26 mouse cellular contexts compared by ENCODE assay signal in genomic region chr14:22668711-22669110, GRCm38 (mm10).
DNase-seq lines count a peak whose midpoint lies in the region; ATAC-seq and TF ChIP-seq lines count a peak whose summit lies in the region.
"Had no signal": no experiment of that assay in that cellular context is flagged by ENCODE, and none has a peak within 500 bp of the region (broad histone marks: within the 10 kb centered on the region; RNA-seq: fewer than 3 reads in every experiment).

No protein-coding gene starts in this region.

- peaks cover 27% of the 10 kb centered on the region for H3K4me1 ChIP-seq in lung, embryonic 14.5 days (ENCODE audit: insufficient read depth)
- 0 out of 2 replicates have a peak, but pooled peaks cover 7% of the 10 kb centered on the region for H3K4me1 ChIP-seq in embryonic facial prominence, embryonic 13.5 days
- H3K4me1 ChIP-seq in hindbrain, postnatal 0 days (ENCODE audit: insufficient read depth, low read length) = no peaks in the 10 kb centered on the region
- H3K4me1 ChIP-seq in thymus, adult 2 months (replicated peaks; ENCODE audit: control insufficient read depth, insufficient read depth, low read length) = no peaks in the 10 kb centered on the region
- H3K4me1 ChIP-seq: embryonic facial prominence, embryonic 12.5 days; forebrain, embryonic 13.5 days had no signal

- TF ChIP-seq POLR2A in thymus, adult 2 months (IDR thresholded peaks at IDR 0.05; ENCODE audit: control insufficient read depth, extremely low read depth, insufficient read depth, low read length, poor library complexity) = no peak

- no peak overlapping the region for H3K4me3 ChIP-seq in lung, embryonic 14.5 days (ENCODE audit: low read depth, low read length)
- H3K4me3 ChIP-seq in embryonic facial prominence, embryonic 13.5 days = no peak overlapping the region
- no peak overlapping the region for H3K4me3 ChIP-seq in hindbrain, postnatal 0 days (ENCODE audit: low read length)
- H3K4me3 ChIP-seq in thymus, adult 2 months (ENCODE audit: control insufficient read depth, insufficient read depth, low read length) = no peak overlapping the region
- H3K4me3 ChIP-seq: embryonic facial prominence, embryonic 12.5 days; erythroblast, embryonic 14.5 days; forebrain, embryonic 13.5 days; heart, embryonic 12.5 days; hindbrain, embryonic 15.5 days; left cerebral cortex, adult 2 months; neural tube, embryonic 13.5 days had no signal

- H3K4me2 ChIP-seq in lung, embryonic 14.5 days = peak overlapping the region; percentile 20; the same call in 1 of the 2 replicates
- no peak overlapping the region for H3K4me2 ChIP-seq in embryonic facial prominence, embryonic 13.5 days
- H3K4me2 ChIP-seq in hindbrain, postnatal 0 days (ENCODE audit: low read depth, low read length) = no peak overlapping the region
- H3K4me2 ChIP-seq: embryonic facial prominence, embryonic 12.5 days; forebrain, embryonic 13.5 days; heart, embryonic 12.5 days; hindbrain, embryonic 15.5 days; neural tube, embryonic 13.5 days had no signal

- DNase-seq in embryo, embryonic 10 days (ENCODE audit: low spot score) = peak; percentile 53
- no peak for DNase-seq in embryo, embryonic 10.5 days (ENCODE audit: low spot score)
- DNase-seq in lung, embryonic 14.5 days = peak; percentile 47
- DNase-seq in lung, adult 18-20 months = no peak
- peak; percentile 30 for DNase-seq in hindbrain, postnatal 0 days (ENCODE audit: low spot score)
- no peak for DNase-seq in kidney, adult 18-20 months
- DNase-seq in thymus, adult 2 months = no peak
- DNase-seq: adrenal gland, postnatal 10 days; cerebellum, adult 8-10 months; cerebellum, postnatal 36 days; gastrocnemius, postnatal 10 days; heart, postnatal 10 days; kidney, postnatal 4 days; left cerebral cortex, postnatal 4 days; lung, postnatal 14 days; midbrain, embryonic 14.5 days had no signal

- 13% methylated on average over 6 of the region's 6 CpGs for WGBS in lung, embryonic 14.5 days
- 77% methylated on average over 6 of the region's 6 CpGs for WGBS in embryonic facial prominence, embryonic 13.5 days
- WGBS in hindbrain, postnatal 0 days = 62% methylated on average over 6 of the region's 6 CpGs
- whole genome bisulfite sequencing in thymus, adult 2 months = 90% methylated on average over 6 of the region's 6 CpGs

- H3K27ac ChIP-seq in lung, embryonic 14.5 days (ENCODE audit: low read depth) = 0 out of 2 replicates have a peak overlapping the region, but pooled peaks have one; percentile 8
- 0 out of 2 replicates have a peak overlapping the region, but pooled peaks have one; percentile 1 for H3K27ac ChIP-seq in embryonic facial prominence, embryonic 13.5 days
- no peak overlapping the region for H3K27ac ChIP-seq in hindbrain, postnatal 0 days
- H3K27ac ChIP-seq in thymus, adult 2 months (ENCODE audit: control insufficient read depth, insufficient read depth, low read length) = no peak overlapping the region
- H3K27ac ChIP-seq: embryonic facial prominence, embryonic 12.5 days; forebrain, embryonic 13.5 days; hindbrain, embryonic 15.5 days; left cerebral cortex, adult 2 months; neural tube, embryonic 13.5 days; stomach, postnatal 0 days had no signal

- H3K27me3 ChIP-seq in lung, embryonic 14.5 days (ENCODE audit: insufficient read depth, low read length) = no peaks in the 10 kb centered on the region
- no peaks in the 10 kb centered on the region for H3K27me3 ChIP-seq in embryonic facial prominence, embryonic 13.5 days
- no peaks in the 10 kb centered on the region for H3K27me3 ChIP-seq in hindbrain, postnatal 0 days (ENCODE audit: insufficient read depth, low read length)
- H3K27me3 ChIP-seq in thymus, adult 2 months (ENCODE audit: control insufficient read depth, insufficient read depth, low read length) = no peaks in the 10 kb centered on the region
- H3K27me3 ChIP-seq: embryonic facial prominence, embryonic 12.5 days; hindbrain, embryonic 15.5 days; neural tube, embryonic 13.5 days had no signal

- TF ChIP-seq CTCF in lung, embryonic 14.5 days (IDR thresholded peaks at IDR 0.05; ENCODE audit: low read depth) = no peak
- TF ChIP-seq CTCF in hindbrain, postnatal 0 days (IDR thresholded peaks at IDR 0.05; ENCODE audit: low read depth) = no peak
- no peak for TF ChIP-seq CTCF in thymus, adult 2 months (IDR thresholded peaks at IDR 0.05; ENCODE audit: borderline replicate concordance, control insufficient read depth, extremely low read depth, insufficient read depth, low read length, poor library complexity)

- ATAC-seq in lung, embryonic 14.5 days (ENCODE audit: insufficient read depth) = peak; percentile 57; the same call in 1 of the 2 replicates
- ATAC-seq in embryonic facial prominence, embryonic 13.5 days (ENCODE audit: insufficient number of reproducible peaks, insufficient read depth, low FRiP score, low TSS enrichment, low read depth) = no peak
- ATAC-seq in hindbrain, postnatal 0 days = no peak
- ATAC-seq: forebrain, embryonic 13.5 days; intestine, embryonic 16.5 days had no signal

- H3K9ac ChIP-seq in lung, embryonic 14.5 days = no peak overlapping the region
- no peak overlapping the region for H3K9ac ChIP-seq in embryonic facial prominence, embryonic 13.5 days
- H3K9ac ChIP-seq in hindbrain, postnatal 0 days (replicated peaks; ENCODE audit: low read length) = no peak overlapping the region
- H3K9ac ChIP-seq: embryonic facial prominence, embryonic 12.5 days; forebrain, embryonic 13.5 days; heart, embryonic 12.5 days; hindbrain, embryonic 15.5 days; neural tube, embryonic 13.5 days had no signal

- H3K36me3 ChIP-seq in lung, embryonic 14.5 days (ENCODE audit: insufficient read depth) = no peaks in the 10 kb centered on the region
- no peaks in the 10 kb centered on the region for H3K36me3 ChIP-seq in embryonic facial prominence, embryonic 13.5 days
- H3K36me3 ChIP-seq in hindbrain, postnatal 0 days (ENCODE audit: insufficient read depth, low read length) = no peaks in the 10 kb centered on the region
- no peaks in the 10 kb centered on the region for H3K36me3 ChIP-seq in thymus, adult 2 months (ENCODE audit: control insufficient read depth, insufficient read depth, low read length)
- H3K36me3 ChIP-seq: embryonic facial prominence, embryonic 12.5 days; heart, embryonic 12.5 days; hindbrain, embryonic 15.5 days; neural tube, embryonic 13.5 days had no signal

- H3K9me3 ChIP-seq in lung, embryonic 14.5 days (ENCODE audit: low read depth, low read length) = no peaks in the 10 kb centered on the region
- H3K9me3 ChIP-seq in embryonic facial prominence, embryonic 13.5 days = no peaks in the 10 kb centered on the region
- H3K9me3 ChIP-seq in hindbrain, postnatal 0 days (ENCODE audit: low read length) = no peaks in the 10 kb centered on the region
- H3K9me3 ChIP-seq: embryonic facial prominence, embryonic 12.5 days; forebrain, embryonic 13.5 days; heart, embryonic 12.5 days; hindbrain, embryonic 15.5 days; neural tube, embryonic 13.5 days had no signal

Comparison
In these comparisons a context has a peak if more than half of its experiments do, and no peak if none do; other contexts are left out.
1. DNase-seq: peak in embryo, embryonic 10 days (single experiment), lung, embryonic 14.5 days (single experiment) and hindbrain, postnatal 0 days (single experiment); none in embryo, embryonic 10.5 days (single experiment), lung, adult 18-20 months (0 of 2), kidney, adult 18-20 months (single experiment) and thymus, adult 2 months (single experiment).
2. H3K27ac ChIP-seq: peak in lung, embryonic 14.5 days (single experiment) and embryonic facial prominence, embryonic 13.5 days (single experiment); none in hindbrain, postnatal 0 days (single experiment) and thymus, adult 2 months (single experiment).